Mouse (Mus musculus): ENCODE measurements around the gene Dstn. TPM values are rescaled to one million over a fixed set of nuclear protein-coding genes. Genes with fewer than 3 reads are reported as not detected.

Dstn gene
- polyA plus RNA-seq, 1 experiment, result 174 TPM

- TF ChIP-seq POLR2AphosphoS2 (IDR thresholded peaks at IDR 0.05; ENCODE audit: insufficient read length, low read depth) (no peak), SRF (IDR thresholded peaks at IDR 0.05; ENCODE audit: control insufficient read depth, insufficient read length, low read depth) (no peak), MYOG (IDR thresholded peaks at IDR 0.05; ENCODE audit: control insufficient read depth in 1 of 3, insufficient read depth in 1 of 3, insufficient read length in 2 of 3, low read depth in 2 of 3) (no peak), MAX (IDR thresholded peaks at IDR 0.05; ENCODE audit: low read depth) (no peak), TCF3 (IDR thresholded peaks at IDR 0.05; ENCODE audit: insufficient read length, low read depth) (no peak), MYOD1 (IDR thresholded peaks at IDR 0.05; ENCODE audit: control insufficient read depth in 1 of 3, insufficient read length in 2 of 3, low read depth in 2 of 3) (no peak), E2F4 (IDR thresholded peaks at IDR 0.05; ENCODE audit: insufficient read depth) (no peak)
- H3K79me2 ChIP-seq (ENCODE audit: control insufficient read depth, insufficient read depth), result no peaks in the 10 kb centered on the region
- H3K36me3 ChIP-seq (ENCODE audit: control insufficient read depth, insufficient read depth), result no peaks in the 10 kb centered on the region
- H3ac ChIP-seq (ENCODE audit: control insufficient read depth, insufficient read length), result no peak overlapping the region
- no peak overlapping the region for H3K4me3 ChIP-seq
- H3K27me3 ChIP-seq (ENCODE audit: control insufficient read depth, insufficient read depth, insufficient read length), result no peaks in the 10 kb centered on the region
- no peak overlapping the region for H3K4me2 ChIP-seq (ENCODE audit: low read depth)
These were observed 38.0 kb upstream of the Dstn start for GRCm38 (mm10) chr2:143876929-143877632.

- Histone ChIP-seq H3K79me2 (ENCODE audit: control insufficient read depth, insufficient read depth) (no peaks in the 10 kb centered on the region), H3K4me2 (ENCODE audit: low read depth) (no peak overlapping the region), H3K27me3 (ENCODE audit: control insufficient read depth, insufficient read depth, insufficient read length) (no peaks in the 10 kb centered on the region), H3K36me3 (ENCODE audit: control insufficient read depth, insufficient read depth) (no peaks in the 10 kb centered on the region), H3K4me3 (no peak overlapping the region), H3ac (ENCODE audit: control insufficient read depth, insufficient read length) (no peak overlapping the region)
- TF ChIP-seq POLR2AphosphoS2 (IDR thresholded peaks at IDR 0.05; ENCODE audit: insufficient read length, low read depth), result no peak
- no peak for TF ChIP-seq TCF12 (IDR thresholded peaks at IDR 0.05; ENCODE audit: insufficient read depth, poor library complexity, severe bottlenecking)
- no peak for TF ChIP-seq POLR2A (IDR thresholded peaks at IDR 0.05; ENCODE audit: insufficient read length, low read depth)
- no peak for TF ChIP-seq MYOD1 (IDR thresholded peaks at IDR 0.05; ENCODE audit: control insufficient read depth in 1 of 3, insufficient read length in 2 of 3, low read depth in 2 of 3)
- no peak for TF ChIP-seq TCF3 (IDR thresholded peaks at IDR 0.05; ENCODE audit: insufficient read length, low read depth)
- TF ChIP-seq MAX (IDR thresholded peaks at IDR 0.05; ENCODE audit: low read depth), result no peak
- TF ChIP-seq MYOG (IDR thresholded peaks at IDR 0.05; ENCODE audit: control insufficient read depth in 1 of 3, insufficient read depth in 1 of 3, insufficient read length in 2 of 3, low read depth in 2 of 3), result no peak
- TF ChIP-seq E2F4 (IDR thresholded peaks at IDR 0.05; ENCODE audit: insufficient read depth), result no peak
- no peak for TF ChIP-seq SRF (IDR thresholded peaks at IDR 0.05; ENCODE audit: control insufficient read depth, insufficient read length, low read depth)
- no peak for TF ChIP-seq CEBPB (IDR thresholded peaks at IDR 0.05; ENCODE audit: insufficient read depth, poor library complexity, severe bottlenecking)
- no peak for TF ChIP-seq REST (IDR thresholded peaks at IDR 0.05; ENCODE audit: insufficient read depth, insufficient read length)
- no peak for TF ChIP-seq USF1 (IDR thresholded peaks at IDR 0.05; ENCODE audit: low read depth)
These were observed 35.8 kb upstream of the Dstn start for GRCm38 (mm10) chr2:143879311-143879710.

- Histone ChIP-seq H3K36me3 (ENCODE audit: control insufficient read depth, insufficient read depth) (no peaks in the 10 kb centered on the region), H3ac (ENCODE audit: control insufficient read depth, insufficient read length) (no peak overlapping the region), H3K4me2 (ENCODE audit: low read depth) (no peak overlapping the region), H3K27me3 (ENCODE audit: control insufficient read depth, insufficient read depth, insufficient read length) (no peaks in the 10 kb centered on the region), H3K79me2 (ENCODE audit: control insufficient read depth, insufficient read depth) (no peaks in the 10 kb centered on the region), H3K4me3 (no peak overlapping the region)
- TF ChIP-seq MYOD1 (IDR thresholded peaks at IDR 0.05; ENCODE audit: control insufficient read depth in 1 of 3, insufficient read length in 2 of 3, low read depth in 2 of 3), result no peak
- TF ChIP-seq E2F4 (IDR thresholded peaks at IDR 0.05; ENCODE audit: insufficient read depth), result no peak
- TF ChIP-seq TCF3 (IDR thresholded peaks at IDR 0.05; ENCODE audit: insufficient read length, low read depth), result no peak
- no peak for TF ChIP-seq POLR2AphosphoS2 (IDR thresholded peaks at IDR 0.05; ENCODE audit: insufficient read length, low read depth)
- TF ChIP-seq MYOG (IDR thresholded peaks at IDR 0.05; ENCODE audit: control insufficient read depth in 1 of 3, insufficient read depth in 1 of 3, insufficient read length in 2 of 3, low read depth in 2 of 3), result no peak
- TF ChIP-seq REST (IDR thresholded peaks at IDR 0.05; ENCODE audit: insufficient read depth, insufficient read length), result no peak
- TF ChIP-seq CEBPB (IDR thresholded peaks at IDR 0.05; ENCODE audit: insufficient read depth, poor library complexity, severe bottlenecking), result no peak
- no peak for TF ChIP-seq USF1 (IDR thresholded peaks at IDR 0.05; ENCODE audit: low read depth)
- no peak for TF ChIP-seq SRF (IDR thresholded peaks at IDR 0.05; ENCODE audit: control insufficient read depth, insufficient read length, low read depth)
These were observed 33.1 kb upstream of the Dstn start for GRCm38 (mm10) chr2:143882002-143882401.

- no peak overlapping the region for H3K4me3 ChIP-seq
- TF ChIP-seq TCF12 (IDR thresholded peaks at IDR 0.05; ENCODE audit: insufficient read depth, poor library complexity, severe bottlenecking), result no peak
- no peak for TF ChIP-seq MAX (IDR thresholded peaks at IDR 0.05; ENCODE audit: low read depth)
- no peak for TF ChIP-seq REST (IDR thresholded peaks at IDR 0.05; ENCODE audit: insufficient read depth, insufficient read length)
- no peak for TF ChIP-seq E2F4 (IDR thresholded peaks at IDR 0.05; ENCODE audit: insufficient read depth)
- no peak for TF ChIP-seq POLR2A (IDR thresholded peaks at IDR 0.05; ENCODE audit: insufficient read length, low read depth)
- no peak for TF ChIP-seq SRF (IDR thresholded peaks at IDR 0.05; ENCODE audit: control insufficient read depth, insufficient read length, low read depth)
- no peak for TF ChIP-seq CEBPB (IDR thresholded peaks at IDR 0.05; ENCODE audit: insufficient read depth, poor library complexity, severe bottlenecking)
- no peak for TF ChIP-seq MYOG (IDR thresholded peaks at IDR 0.05; ENCODE audit: control insufficient read depth in 1 of 3, insufficient read depth in 1 of 3, insufficient read length in 2 of 3, low read depth in 2 of 3)
- TF ChIP-seq TCF3 (IDR thresholded peaks at IDR 0.05; ENCODE audit: insufficient read length, low read depth), result no peak
- no peak for TF ChIP-seq MYOD1 (IDR thresholded peaks at IDR 0.05; ENCODE audit: control insufficient read depth in 1 of 3, insufficient read length in 2 of 3, low read depth in 2 of 3)
- no peak for TF ChIP-seq POLR2AphosphoS2 (IDR thresholded peaks at IDR 0.05; ENCODE audit: insufficient read length, low read depth)
- no peak for TF ChIP-seq USF1 (IDR thresholded peaks at IDR 0.05; ENCODE audit: low read depth)
- H3ac ChIP-seq (ENCODE audit: control insufficient read depth, insufficient read length), result no peak overlapping the region
- H3K4me2 ChIP-seq (ENCODE audit: low read depth), result no peak overlapping the region
- no peaks in the 10 kb centered on the region for H3K36me3 ChIP-seq (ENCODE audit: control insufficient read depth, insufficient read depth)
- no peaks in the 10 kb centered on the region for H3K79me2 ChIP-seq (ENCODE audit: control insufficient read depth, insufficient read depth)
- H3K27me3 ChIP-seq (ENCODE audit: control insufficient read depth, insufficient read depth, insufficient read length), result no peaks in the 10 kb centered on the region
These were observed 32.4 kb upstream of the Dstn start for GRCm38 (mm10) chr2:143882606-143883288.
